Mouse (Mus musculus) stomach, postnatal 0 days (tissue): ENCODE measurements around the gene Gapvd1.

ENCODE experiments used
- CTCF ChIP-seq: IDR thresholded peaks from 2 replicates; pipeline ENCODE4 v1.5.1; 2016; ENCODE audit warnings: antibody characterized with exemption, low read depth, mild to moderate bottlenecking, moderate library complexity
- EP300 ChIP-seq: optimal IDR thresholded peaks from 2 replicates; pipeline ENCODE3; 2016; ENCODE audit warnings: antibody characterized with exemption

- TF ChIP-seq CTCF (no peak), EP300 (no peak)
These were observed 62.2 kb downstream of the Gapvd1 start for GRCm38 (mm10) chr2:34692861-34693260.
